Mouse (Mus musculus): Measurements from ENCODE around the gene Ogg1.

- TF ChIP-seq CTCF (IDR thresholded peaks at IDR 0.05; ENCODE audit: control insufficient read depth, insufficient read depth, insufficient replicate concordance, low read depth, low read length) (no peak), POLR2A (IDR thresholded peaks at IDR 0.05; ENCODE audit: control insufficient read depth, low read depth, low read length) (no peak)
These were observed 35.5 kb downstream of the Ogg1 start for GRCm38 (mm10) chr6:113362241-113362640.
